Mouse (Mus musculus) gastrocnemius, postnatal 10 days (tissue): ENCODE results near the gene Reln. TPM values are rescaled to one million over a fixed set of nuclear protein-coding genes. Genes with fewer than 3 reads are reported as not detected.

Experiments
- DNase-seq: peaks from one replicate; pipeline ENCODE4 v3.0.0; 2021; ENCODE audit warnings: mixed read lengths
- total RNA-seq, 2 experiments: library from RNA; stranded (reverse); gene quantifications; 2 replicates each; pipeline ENCODE4 v1.2.3; 2021

Gene Reln
- total RNA-seq, 2 experiments from 2014 or later: 7.0 to 7.3 TPM

- DNase-seq: no peak
These were observed 340.6 kb downstream of the Reln start for GRCm38 (mm10) chr5:22003858-22004257.

GRCm38 (mm10) chr5:21987711-21988110, 356.8 kb downstream of the Reln start:
- DNase-seq: no peak

- DNase-seq: peak; percentile 41
These were observed 358.2 kb downstream of the Reln start for GRCm38 (mm10) chr5:21986311-21986710.

- no peak for DNase-seq
These were observed 361.4 kb downstream of the Reln start for GRCm38 (mm10) chr5:21983021-21983667.

GRCm38 (mm10) chr5:21981216-21981615, 363.3 kb downstream of the Reln start:
- no peak for DNase-seq

GRCm38 (mm10) chr5:21980544-21980943, 364.0 kb downstream of the Reln start:
- no peak for DNase-seq

- no peak for DNase-seq
These were observed 371.1 kb downstream of the Reln start for GRCm38 (mm10) chr5:21973266-21974010.

GRCm38 (mm10) chr5:21961796-21962195, 382.7 kb downstream of the Reln start:
- no peak for DNase-seq

GRCm38 (mm10) chr5:21960151-21960550, 384.4 kb downstream of the Reln start:
- DNase-seq: no peak

- no peak for DNase-seq
These were observed 386.9 kb downstream of the Reln start for GRCm38 (mm10) chr5:21957586-21957985.

- DNase-seq: no peak
These were observed 387.4 kb downstream of the Reln start for GRCm38 (mm10) chr5:21957061-21957460.

- no peak for DNase-seq
These were observed 395.0 kb downstream of the Reln start for GRCm38 (mm10) chr5:21949507-21949897.

GRCm38 (mm10) chr5:21948736-21949506, 395.6 kb downstream of the Reln start:
- DNase-seq: no peak

- no peak for DNase-seq
These were observed 396.7 kb downstream of the Reln start for GRCm38 (mm10) chr5:21947610-21948381.

- no peak for DNase-seq
These were observed 399.9 kb downstream of the Reln start for GRCm38 (mm10) chr5:21944579-21944978.

- DNase-seq: no peak
These were observed 405.1 kb downstream of the Reln start for GRCm38 (mm10) chr5:21939405-21939804.

- no peak for DNase-seq
These were observed 406.4 kb downstream of the Reln start for GRCm38 (mm10) chr5:21938138-21938537.

GRCm38 (mm10) chr5:21936627-21937026, 407.9 kb downstream of the Reln start:
- DNase-seq: no peak

- no peak for DNase-seq
These were observed 408.4 kb downstream of the Reln start for GRCm38 (mm10) chr5:21936096-21936495.

- no peak for DNase-seq
These were observed 409.6 kb downstream of the Reln start for GRCm38 (mm10) chr5:21934811-21935396.

- no peak for DNase-seq
These were observed 410.3 kb downstream of the Reln start for GRCm38 (mm10) chr5:21934173-21934698.
